ENCODE assay signal across 22 mouse cellular contexts in the genomic region with DNA sequence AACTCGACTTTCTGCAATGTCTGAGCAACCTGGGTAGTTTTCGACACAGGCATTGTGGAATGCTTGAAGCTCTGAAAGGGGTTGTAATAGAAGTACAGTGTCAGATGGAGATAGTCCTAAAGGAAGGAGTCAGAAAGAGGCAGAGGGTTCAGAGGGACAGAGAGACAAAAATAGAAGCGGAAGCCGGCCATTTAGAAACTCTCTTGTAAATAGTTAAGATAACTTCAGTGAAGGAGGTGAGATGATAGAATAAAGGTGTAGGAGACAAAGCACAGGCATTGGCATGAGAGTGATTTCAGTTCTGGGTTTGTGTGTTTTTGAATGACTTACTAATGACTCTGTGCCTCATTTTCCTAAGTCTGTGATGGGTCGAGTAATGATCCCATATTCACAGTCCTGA.
"Had no signal": no experiment of that assay in that cellular context is flagged by ENCODE, and none has a peak within 500 bp of the region (broad histone marks: within the 10 kb centered on the region; RNA-seq: fewer than 3 reads in every experiment).

No protein-coding gene starts in this region.

- H3K4me1 ChIP-seq: hindbrain, embryonic 13.5 days; hindbrain, embryonic 15.5 days; kidney, embryonic 15.5 days; limb, embryonic 13.5 days; limb, embryonic 15.5 days; liver, embryonic 12.5 days had no signal

- H3K36me3 ChIP-seq: hindbrain, embryonic 15.5 days; kidney, embryonic 15.5 days; limb, embryonic 13.5 days; limb, embryonic 15.5 days; liver, embryonic 12.5 days had no signal

- H3K27ac ChIP-seq: hindbrain, embryonic 13.5 days; hindbrain, embryonic 15.5 days; hindbrain, postnatal 0 days; kidney, embryonic 15.5 days; kidney, postnatal 0 days; limb, embryonic 13.5 days; limb, embryonic 15.5 days; liver, embryonic 12.5 days; liver, embryonic 14.5 days had no signal

- H3K4me3 ChIP-seq: hindbrain, embryonic 13.5 days; hindbrain, embryonic 15.5 days; kidney, embryonic 15.5 days; limb, embryonic 13.5 days; limb, embryonic 15.5 days; liver, embryonic 12.5 days had no signal

- DNase-seq: forebrain, postnatal 0 days; gastrocnemius, postnatal 14 days; gastrocnemius, postnatal 36 days; kidney, adult 11 months; kidney, adult 2 months; kidney, adult 9 months; kidney, postnatal 14 days; kidney, postnatal 36 days; layer of hippocampus, adult 9-11 months; layer of hippocampus, postnatal 36 days; left cerebral cortex, postnatal 4 days; lung, adult 18-20 months had no signal

- H3K9ac ChIP-seq: forebrain, postnatal 0 days; hindbrain, embryonic 13.5 days; hindbrain, embryonic 15.5 days; kidney, embryonic 15.5 days; limb, embryonic 13.5 days; limb, embryonic 15.5 days; liver, embryonic 12.5 days; liver, embryonic 14.5 days had no signal

- ATAC-seq: forebrain, postnatal 0 days; hindbrain, postnatal 0 days; intestine, embryonic 16.5 days; liver, embryonic 12.5 days had no signal

- H3K4me2 ChIP-seq: hindbrain, embryonic 13.5 days; hindbrain, embryonic 15.5 days; kidney, embryonic 15.5 days; limb, embryonic 13.5 days; limb, embryonic 15.5 days; liver, embryonic 12.5 days had no signal

- H3K9me3 ChIP-seq: hindbrain, embryonic 13.5 days; hindbrain, embryonic 15.5 days; kidney, embryonic 15.5 days; limb, embryonic 13.5 days; limb, embryonic 15.5 days; liver, embryonic 12.5 days had no signal
